Mouse (Mus musculus) midbrain, embryonic 11.5 days (tissue): ENCODE measurements around the gene Katna1. TPM values are rescaled to one million over a fixed set of nuclear protein-coding genes. Genes with fewer than 3 reads are reported as not detected.
A peak's percentile ranks its signal among the peaks of the same experiment; 100 is the strongest.

Experiments
- ATAC-seq: fragments of 200-750 bp; cut with Nextera tagmentation; 2 replicates; pipeline ENCODE4 v1.8.0; 2017; ENCODE audit warnings: moderate TSS enrichment, moderate library complexity; ENCODE audit not compliant: low FRiP score
- DNase-seq: peaks from one replicate; pipeline ENCODE4 v3.0.0; 2015; ENCODE audit warnings: low spot score; ENCODE audit errors: missing footprints
- H3K27ac ChIP-seq: fragments of 300-500 bp; sonication (generic); 2 replicates; pipeline ENCODE4 v1.5.1; 2014; ENCODE audit warnings: low read depth, low read length
- H3K27me3 ChIP-seq: fragments of 300-500 bp; sonication (generic); 2 replicates; pipeline ENCODE4 v1.6.1; 2014; ENCODE audit warnings: mild to moderate bottlenecking, low read length, moderate library complexity, mixed read lengths; ENCODE audit not compliant: control insufficient read depth, insufficient read depth
- H3K36me3 ChIP-seq: fragments of 300-500 bp; sonication (generic); 2 replicates; pipeline ENCODE4 v1.6.1; 2014; ENCODE audit warnings: mild to moderate bottlenecking, low read length, moderate library complexity, mixed read lengths; ENCODE audit not compliant: control insufficient read depth, insufficient read depth
- H3K4me1 ChIP-seq: fragments of 300-500 bp; sonication (generic); 2 replicates; pipeline ENCODE4 v1.6.1; 2014; ENCODE audit warnings: low read length; ENCODE audit not compliant: control insufficient read depth, insufficient read depth
- H3K4me2 ChIP-seq: fragments of 300-500 bp; sonication (generic); 2 replicates; pipeline ENCODE4 v1.6.1; 2014; ENCODE audit warnings: mild to moderate bottlenecking, moderate library complexity
- H3K4me3 ChIP-seq: fragments of 300-500 bp; sonication (generic); 2 replicates; pipeline ENCODE4 v1.5.1; 2014; ENCODE audit warnings: low read depth, low read length
- H3K9ac ChIP-seq: fragments of 300-500 bp; sonication (generic); 2 replicates; pipeline ENCODE4 v1.6.1; 2014; ENCODE audit warnings: low read length
- H3K9me3 ChIP-seq: fragments of 300-500 bp; sonication (generic); 2 replicates; pipeline ENCODE4 v1.6.1; 2016; ENCODE audit warnings: low read length; ENCODE audit not compliant: control insufficient read depth
- WGBS: fragments of 180-500 bp; shearing (Covaris S2); extraction: QIAGEN DNeasy Blood & Tissue Kit; methylation state at CpG from one replicate; pipeline ENCODE4 v1.1.7; 2014; 5-methylcytosine and 5-hydroxymethylcytosine counted together
- polyA plus RNA-seq: library from polyadenylated mRNA; unstranded; fragments of >200 nt; fragmentation: Nextera tagmentation; extraction: Ambion mirVana; gene quantifications from 2 replicates; pipeline ENCODE4 v1.2.1, GENCODE M21; 2014

Gene Katna1
- polyA plus RNA-seq, 1 experiment from 2014 or later: 73.1 TPM

GRCm38 (mm10) chr10:7757544-7757943 lies 31.7 kb downstream of the Katna1 start:
- no peak for ATAC-seq
- peaks cover 10% of the 10 kb centered on the region; the same call in 1 of the 2 replicates for H3K36me3 ChIP-seq
- no peak for DNase-seq

GRCm38 (mm10) chr10:7772346-7772745 lies 46.5 kb downstream of the Katna1 start:
- DNase-seq: no peak
- 92% methylated on average over 4 of the region's 4 CpGs for WGBS
- H3K27me3 ChIP-seq: no peaks in the 10 kb centered on the region
- ATAC-seq: no peak
- no peak overlapping the region for H3K4me2 ChIP-seq
- H3K4me1 ChIP-seq: no peaks in the 10 kb centered on the region
- peaks cover 7% of the 10 kb centered on the region for H3K36me3 ChIP-seq
- H3K9me3 ChIP-seq: no peaks in the 10 kb centered on the region
- no peak overlapping the region for H3K9ac ChIP-seq
- no peak overlapping the region for H3K27ac ChIP-seq
- no peak overlapping the region for H3K4me3 ChIP-seq

More at GRCm38 (mm10) chr10:7757544-7757943, 31.7 kb downstream of the Katna1 start:
- no peak overlapping the region for H3K27ac ChIP-seq
- no peak overlapping the region for H3K4me2 ChIP-seq
- WGBS: 97% methylated on average over 2 of the region's 2 CpGs
- no peaks in the 10 kb centered on the region for H3K27me3 ChIP-seq
- no peaks in the 10 kb centered on the region for H3K4me1 ChIP-seq
- no peaks in the 10 kb centered on the region for H3K9me3 ChIP-seq
- no peak overlapping the region for H3K9ac ChIP-seq
- no peak overlapping the region for H3K4me3 ChIP-seq

- H3K27ac ChIP-seq: no peak overlapping the region
- 91% methylated on average over 1 of the region's 1 CpGs for WGBS
- no peak for ATAC-seq
- DNase-seq: no peak
- H3K27me3 ChIP-seq: no peaks in the 10 kb centered on the region
- H3K36me3 ChIP-seq: peaks cover 7% of the 10 kb centered on the region
- H3K4me1 ChIP-seq: no peaks in the 10 kb centered on the region
- H3K9ac ChIP-seq: no peak overlapping the region
- no peak overlapping the region for H3K4me2 ChIP-seq
- H3K9me3 ChIP-seq: no peaks in the 10 kb centered on the region
- H3K4me3 ChIP-seq: no peak overlapping the region
Measured at GRCm38 (mm10) chr10:7772769-7773168, 47.0 kb downstream of the Katna1 start.

GRCm38 (mm10) chr10:7775421-7775820 lies 49.6 kb downstream of the Katna1 start:
- H3K27me3 ChIP-seq: no peaks in the 10 kb centered on the region
- H3K9me3 ChIP-seq: no peaks in the 10 kb centered on the region
- H3K27ac ChIP-seq: no peak overlapping the region
- H3K4me3 ChIP-seq: no peak overlapping the region
- no peak for DNase-seq
- H3K4me2 ChIP-seq: no peak overlapping the region
- ATAC-seq: no peak
- peaks cover 4% of the 10 kb centered on the region for H3K36me3 ChIP-seq
- no peak overlapping the region for H3K9ac ChIP-seq
- WGBS: 95% methylated on average over 8 of the region's 8 CpGs
- peaks cover 5% of the 10 kb centered on the region; the same call in 1 of the 2 replicates for H3K4me1 ChIP-seq

GRCm38 (mm10) chr10:7778361-7778760 lies 52.6 kb downstream of the Katna1 start:
- Histone ChIP-seq H3K9me3 (no peaks in the 10 kb centered on the region), H3K9ac (no peak overlapping the region), H3K4me2 (no peak overlapping the region), H3K36me3 (no peaks in the 10 kb centered on the region), H3K4me1 (peaks cover 5% of the 10 kb centered on the region; the same call in 1 of the 2 replicates), H3K4me3 (no peak overlapping the region), H3K27ac (no peak overlapping the region), H3K27me3 (no peaks in the 10 kb centered on the region)
- ATAC-seq (no peak), DNase-seq (no peak)
- WGBS: 96% methylated on average over 3 of the region's 3 CpGs

GRCm38 (mm10) chr10:7779751-7780237 lies 54.0 kb downstream of the Katna1 start:
- Histone ChIP-seq H3K9ac (peak overlapping the region; percentile 87), H3K27me3 (no peaks in the 10 kb centered on the region), H3K9me3 (no peaks in the 10 kb centered on the region), H3K27ac (no peak overlapping the region), H3K4me3 (peak overlapping the region; percentile 95), H3K36me3 (no peaks in the 10 kb centered on the region), H3K4me1 (peaks cover 5% of the 10 kb centered on the region; the same call in 1 of the 2 replicates), H3K4me2 (peak overlapping the region; percentile 67)
- ATAC-seq (no peak), DNase-seq (no peak)
- 20% methylated on average over 7 of the region's 7 CpGs for WGBS

- H3K36me3 ChIP-seq: no peaks in the 10 kb centered on the region
- H3K4me3 ChIP-seq: peak overlapping the region; percentile 95
- peak overlapping the region; percentile 67 for H3K4me2 ChIP-seq
- DNase-seq (peak; percentile 99), ATAC-seq (peak; percentile 94)
- H3K9ac ChIP-seq: peak overlapping the region; percentile 87
- no peaks in the 10 kb centered on the region for H3K9me3 ChIP-seq
- H3K27me3 ChIP-seq: no peaks in the 10 kb centered on the region
- peak overlapping the region; percentile 22; the same call in 1 of the 2 replicates for H3K27ac ChIP-seq
- under 1% methylated on average over 69 of the region's 77 CpGs for WGBS
- peaks cover 5% of the 10 kb centered on the region; the same call in 1 of the 2 replicates for H3K4me1 ChIP-seq
Measured at GRCm38 (mm10) chr10:7780238-7781176, 54.7 kb downstream of the Katna1 start.

GRCm38 (mm10) chr10:7781214-7781613 lies 55.4 kb downstream of the Katna1 start:
- Histone ChIP-seq H3K9ac (peak overlapping the region; percentile 28; the same call in 1 of the 2 replicates), H3K36me3 (no peaks in the 10 kb centered on the region), H3K4me3 (peak overlapping the region; percentile 95), H3K27me3 (no peaks in the 10 kb centered on the region), H3K27ac (no peak overlapping the region), H3K4me1 (peaks cover 5% of the 10 kb centered on the region; the same call in 1 of the 2 replicates), H3K4me2 (peak overlapping the region; percentile 67), H3K9me3 (no peaks in the 10 kb centered on the region)
- 54% methylated on average over 3 of the region's 3 CpGs for WGBS
- no peak for DNase-seq
- ATAC-seq: peak; percentile 17; the same call in 1 of the 2 replicates

- H3K9me3 ChIP-seq: no peaks in the 10 kb centered on the region
- H3K27ac ChIP-seq: no peak overlapping the region
- no peak overlapping the region for H3K9ac ChIP-seq
- DNase-seq (no peak), ATAC-seq (no peak)
- WGBS: 47% methylated on average over 2 of the region's 2 CpGs
- no peaks in the 10 kb centered on the region for H3K27me3 ChIP-seq
- peaks cover 7% of the 10 kb centered on the region; the same call in 1 of the 2 replicates for H3K36me3 ChIP-seq
- no peaks in the 10 kb centered on the region for H3K4me1 ChIP-seq
- no peak overlapping the region for H3K4me2 ChIP-seq
- H3K4me3 ChIP-seq: no peak overlapping the region
Measured at GRCm38 (mm10) chr10:7787319-7787718, 61.5 kb downstream of the Katna1 start.
